Mouse (Mus musculus) ovary, postnatal 10 days (tissue): ENCODE results near the gene Atp1a2.

Experiments used
- DNase-seq: peaks from one replicate; pipeline ENCODE4 v3.0.0; 2022; ENCODE audit warnings: low spot score

Atp1a2 gene

DNA sequence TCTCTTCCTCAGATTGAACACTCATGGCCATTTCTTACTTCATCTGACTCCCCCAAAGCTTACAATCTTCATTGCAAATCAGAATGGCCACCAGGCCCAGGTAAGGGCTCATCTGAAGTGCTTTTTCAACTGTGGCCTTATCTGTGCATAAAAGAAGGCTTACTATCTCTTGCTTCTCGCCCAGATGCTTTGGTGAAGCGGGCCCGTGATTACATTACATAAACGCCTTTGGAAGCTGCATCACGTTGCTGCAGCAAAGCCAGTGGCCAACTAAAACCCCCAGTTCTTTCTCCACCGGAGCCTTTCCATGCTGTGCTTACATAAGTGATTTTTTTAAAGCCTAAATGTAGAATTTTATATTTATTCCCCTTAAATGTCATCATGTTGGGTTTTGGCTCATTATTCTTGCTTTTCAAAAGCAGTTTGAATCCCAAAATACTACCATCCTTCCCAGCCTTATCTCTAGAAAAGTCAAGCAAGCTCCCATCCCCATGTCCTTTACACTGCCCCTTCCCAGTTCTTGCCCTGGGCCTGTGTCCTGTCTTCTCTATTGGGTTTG lies 26.0 kb upstream of the Atp1a2 start:
- DNase-seq: no peak

DNA sequence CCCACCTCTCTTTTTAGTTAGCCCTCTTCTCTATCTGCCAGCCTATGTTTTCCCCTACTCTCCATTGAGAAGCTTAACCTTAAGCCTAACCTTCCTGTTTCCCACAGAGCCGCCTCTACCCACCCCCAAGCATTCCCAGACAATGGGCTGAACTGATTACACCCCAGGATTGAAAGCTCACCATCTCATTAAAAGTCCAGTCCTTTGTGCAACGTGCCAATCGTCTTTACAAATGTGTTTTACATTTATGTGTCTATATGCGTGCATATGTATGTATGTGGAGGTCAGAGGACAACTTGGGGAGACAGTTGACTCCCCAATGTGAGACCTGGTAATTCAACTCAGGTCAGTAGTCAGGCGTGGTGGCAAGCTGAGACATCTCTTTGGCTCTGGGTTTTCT lies 25.4 kb upstream of the Atp1a2 start:
- no peak for DNase-seq

DNA sequence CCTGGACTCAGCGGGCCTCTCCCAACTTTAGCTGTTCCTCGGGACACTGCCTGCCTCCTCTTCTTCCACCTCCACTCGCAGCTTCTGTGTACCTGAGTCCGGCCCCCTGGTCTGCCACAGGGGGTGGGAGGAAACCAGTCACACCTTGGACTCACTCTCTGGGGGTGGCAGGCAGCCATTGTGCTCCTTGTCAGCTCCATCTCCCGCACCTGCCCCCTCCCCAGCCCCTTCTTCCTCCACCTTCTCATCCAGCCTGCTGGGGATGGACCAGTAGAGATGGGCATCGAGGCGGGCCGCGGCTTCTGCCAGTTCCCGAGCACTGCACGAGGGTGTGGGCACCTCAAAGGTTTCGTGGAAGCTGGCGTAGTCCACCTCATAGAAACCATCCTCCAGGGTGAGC lies 24.9 kb upstream of the Atp1a2 start:
- no peak for DNase-seq

DNA sequence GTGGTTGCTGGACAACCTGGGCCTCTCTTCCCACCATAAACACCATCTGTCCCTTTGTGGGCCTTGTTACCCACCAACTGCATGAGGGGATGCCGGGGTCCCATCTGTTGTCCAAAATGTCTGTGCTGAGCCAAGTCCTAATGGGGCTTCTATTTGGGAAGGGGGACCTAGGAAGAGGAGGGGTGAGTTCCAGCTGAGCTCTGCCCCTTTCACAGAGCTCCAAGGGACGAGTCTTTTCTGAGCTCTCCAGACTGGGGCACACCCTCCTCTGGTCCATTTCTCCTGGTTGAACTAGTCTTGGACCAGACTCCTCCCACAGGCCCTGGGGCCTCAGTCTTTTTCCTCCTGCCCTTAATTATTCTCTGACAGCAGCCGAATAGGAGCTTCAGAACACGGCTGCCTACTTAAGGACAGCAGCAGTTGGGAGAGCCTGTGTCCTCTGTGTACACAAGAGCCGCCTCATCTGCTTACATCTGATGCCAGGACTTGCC lies 22.1 kb upstream of the Atp1a2 start:
- no peak for DNase-seq

DNA sequence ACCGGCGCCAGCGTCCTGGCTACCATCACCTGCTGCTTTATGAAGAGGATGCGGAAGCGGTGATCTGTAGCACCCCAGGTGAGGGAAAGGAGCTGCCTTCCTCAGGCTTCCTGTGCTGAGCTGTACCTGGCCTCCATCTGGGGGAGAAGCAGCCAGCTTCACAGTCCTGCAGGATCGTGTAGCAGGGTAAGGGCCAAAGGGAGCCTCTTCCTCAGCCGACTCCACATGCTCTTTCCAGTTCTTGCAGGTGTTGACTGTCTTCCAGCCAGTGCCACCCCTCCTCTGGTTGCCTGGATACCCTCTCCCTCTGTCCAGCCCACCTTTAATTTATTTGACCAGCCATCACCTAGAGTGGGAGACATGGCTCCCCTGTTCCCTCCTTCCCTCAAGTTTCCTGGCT lies 21.5 kb upstream of the Atp1a2 start:
- no peak for DNase-seq

DNA sequence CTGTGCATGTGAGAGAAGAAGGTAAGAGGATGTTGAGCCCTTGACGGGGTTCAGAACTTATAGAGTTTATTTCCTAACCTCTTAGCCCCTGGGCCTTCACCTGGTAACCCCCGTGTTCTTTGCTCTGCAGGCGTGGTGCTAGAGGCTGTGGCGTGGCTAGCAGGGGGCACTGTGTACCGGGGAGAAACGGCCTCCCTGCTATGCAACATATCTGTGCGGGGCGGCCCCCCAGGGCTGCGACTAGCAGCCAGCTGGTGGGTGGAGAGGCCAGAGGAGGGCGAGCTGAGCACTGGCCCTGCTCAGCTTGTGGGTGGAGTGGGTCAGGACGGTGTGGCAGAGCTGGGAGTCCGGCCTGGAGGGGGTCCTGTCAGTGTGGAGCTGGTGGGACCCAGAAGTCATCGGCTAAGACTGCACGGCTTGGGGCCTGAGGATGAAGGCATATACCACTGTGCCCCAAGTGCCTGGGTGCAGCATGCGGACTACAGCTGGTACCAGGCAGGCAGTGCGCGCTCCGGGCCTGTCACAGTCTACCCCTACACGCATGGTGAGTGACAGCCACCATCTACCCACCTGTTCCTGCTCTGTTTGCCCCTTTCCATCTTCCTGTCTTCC lies 20.7 kb upstream of the Atp1a2 start:
- DNase-seq: no peak

DNA sequence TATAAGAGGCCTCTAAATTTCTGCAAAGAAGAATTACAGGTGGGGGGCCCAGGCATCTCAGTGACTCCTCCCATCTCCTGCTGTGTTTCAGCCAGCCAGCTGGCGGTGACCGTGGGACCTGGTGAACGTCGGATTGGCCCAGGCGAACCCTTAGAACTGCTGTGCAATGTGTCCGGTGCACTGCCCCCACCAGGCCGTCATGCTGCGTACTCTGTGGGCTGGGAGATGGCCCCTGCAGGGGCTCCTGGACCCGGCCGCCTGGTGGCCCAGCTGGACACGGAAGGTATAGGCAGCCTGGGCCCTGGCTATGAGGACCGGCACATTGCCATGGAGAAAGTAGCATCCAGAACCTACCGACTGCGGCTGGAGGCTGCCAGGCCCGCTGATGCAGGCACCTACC lies 20.1 kb upstream of the Atp1a2 start:
- DNase-seq: no peak

DNA sequence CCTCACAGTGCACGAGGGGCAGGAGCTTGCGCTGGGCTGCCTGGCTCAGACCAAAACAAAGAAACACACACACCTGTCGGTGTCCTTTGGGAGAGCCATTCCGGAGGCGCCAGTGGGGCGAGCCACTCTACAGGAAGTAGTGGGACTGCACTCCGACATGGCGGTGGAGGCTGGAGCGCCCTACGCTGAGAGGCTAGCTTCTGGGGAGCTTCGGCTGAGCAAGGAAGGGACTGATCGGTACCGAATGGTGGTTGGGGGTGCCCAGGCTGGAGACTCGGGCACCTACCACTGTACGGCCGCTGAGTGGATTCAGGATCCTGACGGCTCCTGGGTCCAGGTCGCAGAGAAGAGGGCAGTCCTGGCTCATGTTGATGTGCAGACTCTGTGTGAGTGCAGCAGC lies 19.6 kb upstream of the Atp1a2 start:
- no peak for DNase-seq

DNA sequence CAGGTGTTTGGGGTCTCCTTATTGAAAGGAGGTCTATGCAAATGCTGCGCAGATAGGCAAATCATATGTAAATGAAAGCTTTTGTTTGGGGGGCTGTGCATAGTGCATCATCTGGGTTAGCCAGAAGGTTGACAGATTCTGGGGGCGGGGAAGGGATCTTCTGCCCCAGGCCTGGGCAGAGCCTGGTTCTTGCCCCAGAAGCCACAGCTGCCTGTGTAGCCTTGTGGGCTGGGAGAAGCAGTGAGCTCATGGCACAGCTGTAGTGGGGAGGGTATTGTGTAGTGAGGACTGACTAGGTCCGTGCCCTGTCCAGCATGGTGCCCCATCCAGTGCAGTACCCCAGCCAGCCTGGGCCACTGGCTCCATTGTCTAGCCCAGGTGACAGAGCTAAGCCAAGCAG lies 17.0 kb upstream of the Atp1a2 start:
- DNase-seq: no peak

DNA sequence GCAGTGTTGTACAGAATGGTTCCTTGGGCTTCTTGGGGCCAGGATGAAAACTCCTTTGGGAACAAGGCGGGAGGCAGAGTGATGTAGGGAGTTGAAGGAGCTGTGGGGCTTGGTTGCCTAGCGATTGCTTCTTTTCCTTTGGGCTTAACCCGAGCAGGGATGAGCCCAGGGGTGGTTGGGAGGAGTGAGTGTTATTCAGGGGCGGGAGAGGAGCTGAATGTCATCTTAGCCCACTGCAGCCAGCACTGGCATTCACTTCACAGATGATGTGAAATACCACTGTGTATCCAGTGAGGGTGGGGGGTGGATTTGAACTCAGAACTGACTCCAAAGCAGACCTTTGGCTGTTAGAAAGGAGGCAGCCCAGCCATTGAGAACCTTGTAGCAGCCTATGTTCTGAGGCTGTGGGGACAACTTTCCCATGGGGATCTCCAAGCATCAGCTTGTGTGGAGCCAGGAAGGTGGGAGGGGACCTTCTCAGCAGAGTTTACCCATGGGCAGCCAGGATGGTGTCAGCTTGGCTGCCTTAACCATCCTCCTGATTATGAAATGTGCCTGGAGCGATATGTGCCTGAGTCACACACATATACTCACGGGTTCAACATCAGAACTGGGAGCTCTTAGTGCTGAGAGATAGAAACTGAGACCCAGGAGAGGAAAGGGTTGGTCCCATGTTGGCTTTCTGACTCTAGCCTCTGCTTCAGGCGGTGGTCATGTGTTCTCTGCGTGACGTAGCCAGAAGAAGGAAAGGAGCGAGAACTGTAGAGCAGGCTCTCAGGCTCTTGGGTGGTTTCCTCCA lies 15.9 kb upstream of the Atp1a2 start:
- DNase-seq: no peak

DNA sequence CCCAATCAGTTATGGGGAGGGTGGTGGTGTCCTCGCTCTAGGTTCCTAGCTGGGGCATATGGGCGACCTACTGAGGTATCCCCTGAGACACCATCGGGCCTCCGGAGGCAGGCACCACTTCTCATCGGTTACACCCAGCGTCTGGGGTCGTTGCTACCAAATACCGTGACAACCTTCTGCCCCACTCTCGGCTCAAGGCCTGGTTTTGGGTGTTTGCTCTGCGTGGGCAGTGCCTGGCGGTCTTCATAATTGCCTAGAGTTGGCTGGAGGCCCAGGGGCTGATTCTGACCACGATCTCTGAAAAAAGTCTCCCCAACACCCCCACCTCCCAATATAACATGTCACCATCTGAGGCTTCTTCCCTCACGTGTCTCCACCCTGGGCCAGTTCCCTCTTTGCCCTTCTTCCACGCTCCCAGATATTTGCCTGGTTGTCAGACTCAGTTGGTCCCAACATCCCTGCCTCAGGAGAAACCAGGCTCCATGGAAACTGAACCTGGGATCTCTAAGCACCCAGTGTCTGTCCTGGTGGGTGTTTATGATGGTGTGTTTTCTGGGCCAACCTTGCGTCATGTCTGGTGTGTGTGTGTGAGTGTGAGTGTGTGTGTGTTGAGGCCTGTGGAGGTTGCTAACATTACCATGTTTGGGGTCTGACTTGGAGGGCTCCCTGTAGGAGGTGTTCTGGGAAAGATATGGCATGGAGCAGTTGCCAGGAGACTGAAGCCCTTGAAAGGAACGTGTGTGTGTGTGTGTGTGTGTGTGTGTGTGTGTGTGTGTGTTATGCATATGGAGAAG lies 15.1 kb upstream of the Atp1a2 start:
- DNase-seq: no peak

DNA sequence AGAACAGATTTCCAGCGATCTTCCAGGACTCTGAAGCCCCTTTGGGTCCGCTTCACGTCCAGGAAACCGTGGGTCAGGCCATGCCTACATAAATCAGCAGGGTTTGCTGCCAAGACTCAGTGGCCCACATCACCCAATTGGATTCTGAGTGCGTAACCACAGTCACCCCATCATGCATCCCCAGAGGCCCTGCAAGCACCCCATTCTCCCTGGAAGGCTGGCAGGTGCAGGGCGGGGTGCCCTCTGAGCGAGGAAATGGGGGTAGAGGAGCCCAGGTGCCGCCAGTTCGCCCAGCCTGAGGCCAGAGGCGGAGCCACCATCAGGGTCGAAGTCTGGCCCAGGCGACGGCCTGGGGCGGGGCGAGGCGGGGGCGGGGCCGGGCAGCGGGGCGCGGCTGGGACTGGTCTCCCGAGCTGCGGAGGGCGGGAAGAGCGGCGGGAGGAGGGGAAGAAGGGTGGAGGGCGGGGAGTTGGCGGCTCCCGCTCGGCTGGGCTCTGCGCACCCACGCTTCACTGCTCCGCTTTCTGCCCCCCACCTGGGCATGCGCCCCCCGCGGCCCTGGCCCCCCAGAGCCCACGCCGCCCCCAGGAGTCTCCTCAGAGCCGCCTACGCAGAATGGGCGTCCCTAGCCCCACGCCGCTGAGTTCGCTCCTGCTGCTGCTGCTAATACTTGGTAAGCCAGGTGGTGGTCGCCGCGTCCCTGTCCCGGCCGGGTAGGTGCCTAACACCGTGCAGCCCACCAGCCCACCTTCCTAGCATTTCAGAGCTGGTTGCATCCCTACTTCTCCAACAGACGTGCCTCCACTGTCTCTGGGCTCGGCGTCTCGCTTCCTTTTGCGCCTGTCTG lies 14.3 kb upstream of the Atp1a2 start:
- DNase-seq: peak; percentile 83

DNA sequence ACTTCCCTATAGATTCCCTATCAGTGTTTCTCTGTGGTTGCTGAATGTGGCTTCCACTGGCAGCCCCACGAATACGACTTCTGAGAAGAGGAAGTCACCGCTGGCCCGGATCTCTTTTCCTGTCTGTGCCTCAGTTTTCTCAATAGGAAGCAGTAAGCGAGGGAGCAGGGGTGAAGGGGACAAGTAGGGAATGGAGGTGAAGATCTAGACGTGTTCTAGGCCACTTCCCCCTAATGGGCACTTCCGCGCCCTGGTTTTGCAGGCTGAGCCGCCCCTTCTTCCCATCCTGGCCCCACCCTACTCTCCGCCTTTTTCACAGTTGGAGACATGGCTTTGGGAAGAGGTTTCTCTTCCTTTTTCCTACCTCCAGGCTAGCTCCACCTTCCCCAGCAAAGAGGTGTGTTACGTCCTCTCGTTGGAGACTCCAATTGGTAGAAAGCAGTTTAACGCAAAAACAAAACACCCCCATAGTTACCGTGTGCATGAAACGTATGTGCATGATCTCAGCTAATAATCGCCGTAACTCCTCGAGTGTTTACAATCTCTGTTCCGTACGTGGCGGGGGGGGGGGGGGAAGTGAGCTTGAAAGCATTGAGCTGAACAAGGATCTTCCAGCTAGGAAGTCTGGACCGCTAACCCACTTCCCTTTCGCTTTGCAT lies 13.5 kb upstream of the Atp1a2 start:
- peak; percentile 40 for DNase-seq

DNA sequence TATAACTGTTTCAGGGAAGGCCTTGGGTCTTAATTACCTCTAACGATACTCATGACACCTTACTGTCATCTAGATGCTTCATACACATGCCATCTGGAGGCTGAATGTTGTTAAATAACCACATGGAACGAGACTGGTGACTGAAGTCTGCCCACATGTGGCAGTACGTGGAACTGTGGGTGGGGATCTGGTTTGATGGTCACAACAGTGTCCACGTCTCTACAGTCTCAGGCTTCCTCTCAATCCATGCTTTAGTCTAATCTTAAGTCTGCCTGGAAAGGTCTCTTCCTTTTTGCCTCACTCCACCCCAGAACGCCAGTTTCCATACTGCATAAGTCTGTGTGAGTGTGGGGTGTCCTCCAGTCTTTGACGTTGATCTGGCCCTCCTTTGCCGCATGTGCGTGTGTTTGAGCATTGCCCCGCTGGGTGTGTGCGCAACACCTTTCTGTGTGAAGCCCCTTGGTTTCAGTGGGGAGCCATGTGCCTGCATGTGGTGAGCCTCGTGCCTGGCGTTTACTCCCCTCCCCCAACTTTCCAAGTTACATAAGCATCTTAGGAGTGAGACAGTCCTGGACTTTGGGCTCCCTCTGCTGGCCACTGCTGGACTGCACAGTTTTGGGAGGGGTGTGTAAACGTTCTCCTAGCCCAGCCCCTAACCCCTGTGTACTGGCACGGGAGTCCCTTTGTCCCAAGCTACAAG lies 12.0 kb upstream of the Atp1a2 start:
- peak; percentile 83 for DNase-seq

DNA sequence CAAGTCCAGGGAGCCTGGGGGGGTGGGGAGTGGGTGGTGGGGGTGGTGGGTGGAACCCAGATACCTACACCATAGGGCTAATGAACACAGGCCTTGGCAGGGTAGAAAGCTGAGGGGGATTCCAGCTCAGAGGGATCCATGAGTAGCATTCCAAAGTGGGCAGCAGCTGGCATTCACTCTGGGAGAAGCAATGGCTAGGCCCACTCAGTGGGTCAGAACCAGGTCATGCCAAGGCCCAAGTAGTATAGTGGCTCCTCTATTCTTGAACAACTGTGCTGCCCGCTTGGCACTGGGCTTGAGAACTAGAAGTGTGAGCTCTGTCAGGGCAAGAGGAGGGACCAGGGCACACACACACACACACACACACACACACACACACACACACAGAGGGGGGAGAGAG lies 10.5 kb upstream of the Atp1a2 start:
- DNase-seq: no peak

DNA sequence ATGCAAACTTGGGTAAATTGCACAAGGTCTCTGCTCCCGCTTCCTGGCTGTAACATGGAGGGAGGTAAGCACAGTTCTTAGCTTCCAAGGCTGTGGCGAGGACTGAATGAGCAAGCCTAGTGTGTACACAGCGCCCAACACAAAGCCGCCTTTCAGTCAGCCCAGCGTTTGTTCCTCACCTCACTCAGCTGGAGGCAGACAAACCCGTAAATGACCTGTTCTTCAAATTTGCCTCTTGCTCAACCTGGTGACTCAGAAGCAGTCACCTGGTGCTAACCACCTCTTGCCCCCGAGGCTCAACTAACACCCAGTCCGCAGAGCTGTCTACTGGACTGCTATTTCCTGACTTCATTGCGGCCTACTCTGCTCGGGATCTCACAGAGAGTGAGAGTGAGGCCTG lies 10.1 kb upstream of the Atp1a2 start:
- DNase-seq: no peak

DNA sequence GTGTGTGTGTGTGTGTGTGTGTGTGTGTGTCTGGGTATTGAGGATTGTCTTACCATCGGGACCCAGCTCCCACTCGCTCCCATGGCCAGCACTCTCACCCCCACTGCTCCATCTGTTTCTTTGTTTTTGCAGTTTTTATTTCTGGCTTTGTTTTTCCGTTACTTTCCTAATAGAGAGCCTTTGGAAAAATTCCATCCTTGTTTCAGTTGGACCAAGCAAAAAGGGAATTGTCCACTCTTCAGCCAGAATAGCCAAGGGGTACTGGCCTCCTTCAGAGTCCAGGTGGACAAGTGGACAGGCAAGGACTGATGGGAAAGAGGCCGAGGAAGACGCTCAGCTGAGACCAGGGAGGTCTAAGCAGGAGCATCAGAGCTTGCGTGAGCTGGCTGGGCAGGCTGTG lies 9.0 kb upstream of the Atp1a2 start:
- DNase-seq: no peak

DNA sequence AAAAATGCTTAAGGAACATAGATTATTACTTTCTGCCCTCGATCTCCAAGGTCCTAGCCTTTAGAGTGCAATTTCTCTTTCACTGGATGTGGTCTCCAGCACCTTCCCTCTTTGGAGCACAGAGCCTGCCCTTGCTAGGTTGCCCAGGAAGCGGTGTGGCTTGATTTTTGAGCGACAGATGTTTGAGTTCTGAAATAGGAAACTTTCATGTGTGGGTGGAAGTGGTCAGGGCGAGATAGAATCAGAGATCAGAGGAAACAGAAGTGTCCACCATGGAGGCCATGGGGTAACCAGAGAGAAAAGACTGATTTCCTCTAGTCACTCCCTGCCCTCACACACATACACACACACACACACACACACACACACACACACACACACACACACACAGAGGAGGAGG lies 8.3 kb upstream of the Atp1a2 start:
- no peak for DNase-seq

DNA sequence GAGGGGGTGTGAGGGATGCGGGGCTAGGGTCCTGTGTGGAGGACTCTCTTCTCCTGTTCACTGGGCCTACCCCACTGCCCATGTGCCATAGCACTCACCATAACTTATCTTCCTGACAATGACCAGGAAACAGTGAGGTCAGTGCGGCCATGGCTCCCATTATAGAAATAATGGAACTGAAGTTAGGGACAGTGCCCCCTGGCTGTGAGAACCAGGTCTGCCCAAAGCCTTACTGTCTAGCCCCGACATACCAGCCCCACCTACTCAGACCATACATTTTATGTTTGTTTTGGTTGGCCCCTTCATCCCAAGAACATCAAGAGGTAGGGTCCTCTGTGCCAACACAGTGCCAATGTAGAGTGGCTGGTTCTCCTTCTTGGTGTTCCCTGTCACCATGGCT lies 7.8 kb upstream of the Atp1a2 start:
- no peak for DNase-seq

DNA sequence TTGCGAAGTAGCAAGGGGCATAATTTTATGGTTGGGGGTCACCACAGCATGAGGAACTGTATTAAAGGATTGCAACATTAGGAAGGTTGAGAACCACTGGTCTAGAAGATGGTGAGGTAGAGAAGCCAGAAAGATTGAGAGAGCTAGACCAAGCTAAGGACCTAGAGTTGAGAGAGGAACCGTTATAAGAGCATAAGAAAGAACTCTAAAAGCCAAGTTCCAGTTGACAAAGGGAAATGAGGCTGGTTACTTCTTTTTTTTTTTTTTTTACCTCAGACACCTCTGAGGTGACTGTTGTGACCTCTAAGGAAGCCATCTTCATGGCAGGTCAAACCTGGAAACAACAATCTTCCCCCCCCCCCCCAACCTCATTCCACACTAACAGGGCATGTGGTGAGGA lies 7.3 kb upstream of the Atp1a2 start:
- DNase-seq: no peak

DNA sequence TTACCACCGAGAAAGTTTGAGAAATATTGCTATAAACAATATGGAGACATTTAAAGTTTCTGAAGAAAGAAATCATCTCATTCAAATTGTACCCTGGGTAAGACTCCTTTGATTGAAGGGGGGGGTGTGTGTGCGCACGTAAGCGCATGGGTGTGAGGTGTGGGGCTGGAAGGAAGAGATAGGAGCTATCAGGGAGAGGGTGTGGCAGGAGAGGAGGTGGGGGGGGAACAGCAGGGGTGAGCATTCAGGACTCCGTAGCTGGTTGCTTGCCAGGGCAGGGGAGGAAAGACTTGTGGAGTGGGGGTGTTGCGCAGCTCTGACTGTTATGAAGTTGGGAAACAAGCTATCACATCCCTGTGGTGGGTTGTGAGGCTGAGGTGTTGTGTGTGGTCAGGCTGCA lies 6.6 kb upstream of the Atp1a2 start:
- no peak for DNase-seq
